Mouse (Mus musculus) bone marrow macrophage, adult 2 months (primary cell): ENCODE measurements around the gene Bend5.

Experiments
- CTCF ChIP-seq: IDR thresholded peaks from 2 replicates; pipeline ENCODE4 v1.5.1; 2012; ENCODE audit warnings: low read depth, mild to moderate bottlenecking, low read length, moderate library complexity
- POLR2A ChIP-seq: IDR thresholded peaks from 2 replicates; pipeline ENCODE4 v1.6.1; 2012; ENCODE audit warnings: mild to moderate bottlenecking, low read depth, low read length, borderline replicate concordance

DNA sequence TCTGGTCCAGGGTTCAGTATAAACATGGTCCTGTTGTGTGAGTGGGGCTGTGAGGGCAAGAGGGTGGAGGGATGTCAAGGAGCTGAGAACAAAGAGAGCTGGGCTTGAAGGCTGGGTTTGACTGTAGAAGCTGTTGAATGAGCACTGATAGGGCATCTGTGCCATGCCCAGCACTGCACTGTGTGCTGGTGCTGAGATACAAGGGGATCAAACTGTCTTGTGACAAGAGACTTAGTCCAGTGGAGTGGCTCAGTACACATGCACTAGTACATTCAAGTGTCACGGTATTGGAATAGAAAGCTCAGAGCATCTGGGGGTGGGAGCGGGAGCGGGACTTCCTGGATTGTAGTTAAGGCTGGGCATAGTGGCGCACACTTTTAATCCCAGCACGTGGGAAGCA is 71.4 kb downstream of the Bend5 start:
- TF ChIP-seq POLR2A = no peak
- TF ChIP-seq CTCF = no peak
